Mouse (Mus musculus) heart, postnatal 10 days (tissue): ENCODE results near the gene Vmn2r16. TPM values are rescaled to one million over a fixed set of nuclear protein-coding genes. Genes with fewer than 3 reads are reported as not detected.

Experiments used
- DNase-seq, 2 experiments: peaks; one replicate each; pipeline ENCODE4 v3.0.0; 2021
- intact Hi-C: fragments of 180-260 bp; cut with DNase I; formaldehyde crosslinking; loops from one replicate; pipeline ENCODE4 v1.15.1; 2025
- total RNA-seq, 2 experiments: library from RNA; stranded (reverse); gene quantifications; 2 replicates each; pipeline ENCODE4 v1.2.3; 2021

Vmn2r16 gene
- not detected for total RNA-seq

DNA sequence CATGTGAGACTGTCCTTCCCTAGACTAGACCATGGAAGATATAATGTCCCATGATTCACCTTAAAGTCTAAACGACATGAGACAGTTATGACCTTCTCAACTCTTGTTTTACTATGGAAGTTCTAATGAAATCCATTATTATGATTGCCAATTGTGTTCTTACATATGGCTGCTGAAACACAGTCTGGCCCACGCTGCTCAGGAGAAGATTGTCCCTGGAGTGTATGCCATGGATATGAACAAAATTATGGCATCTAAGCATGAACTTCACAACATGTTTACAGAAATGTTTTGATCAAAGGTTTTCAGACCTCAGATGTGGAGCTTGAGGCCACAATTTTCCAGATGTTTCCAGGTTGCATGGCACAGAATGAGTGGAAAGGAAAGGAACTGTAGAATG, at the start of gene Vmn2r16:
Vmn2r16 (plus strand) TSS at position 301 of the 400 bp plus-strand sequence.
- intact Hi-C loops: no loop called here
- no peak for DNase-seq

DNA sequence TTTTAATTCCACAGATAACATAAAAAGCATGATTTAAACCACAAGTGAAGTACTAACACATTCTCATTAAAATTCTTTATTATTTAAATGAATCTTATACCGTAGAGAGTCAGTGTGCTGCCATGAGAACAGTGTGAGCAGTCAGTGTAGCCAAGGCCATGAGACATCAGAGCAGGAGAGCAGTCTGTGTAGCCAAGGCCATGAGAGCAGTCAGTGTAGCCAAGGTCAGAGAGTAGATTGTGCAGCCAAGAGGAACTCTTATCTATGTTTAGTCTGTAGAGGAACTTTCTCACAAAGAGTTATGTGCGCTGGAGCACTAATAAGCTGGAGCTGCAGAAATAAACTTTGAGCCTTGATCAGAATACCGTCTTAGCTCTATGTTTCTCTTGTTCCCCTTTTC, 35.3 kb upstream of the Vmn2r16 start:
- intact Hi-C loops: no loop called here
- DNase-seq: no peak

GRCm38 (mm10) chr5:109297544-109297943, 32.4 kb upstream of the Vmn2r16 start, which contains the start of gene Vmn2r15:
Gene Vmn2r15 (minus strand): TSS chr5:109297644.
- intact Hi-C loops: no loop called here
- no peak for DNase-seq

DNA sequence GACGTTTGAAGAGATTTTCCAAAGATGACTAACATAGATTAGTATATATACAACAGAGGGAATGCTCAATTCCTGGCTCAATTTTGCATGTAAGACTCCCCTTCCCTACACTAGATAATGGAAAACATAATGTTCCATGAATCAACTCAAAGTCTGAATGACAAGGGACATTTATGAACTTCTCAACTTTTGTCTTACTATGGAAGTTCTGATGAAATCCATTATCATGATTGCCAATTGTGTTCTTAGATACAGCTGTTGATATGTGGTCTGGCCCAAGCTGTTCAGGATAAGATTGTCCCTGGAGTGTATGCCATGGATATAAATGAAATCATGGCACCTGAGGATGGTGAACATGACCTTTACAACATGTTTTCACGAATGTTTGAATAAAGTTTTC, 89.4 kb downstream of the Vmn2r16 start, which contains the start of gene Vmn2r17:
Vmn2r17 (plus strand) TSS at position 301 of the 400 bp plus-strand sequence.
- intact Hi-C loops: no loop called here
- DNase-seq: no peak

Other genes with a start within 250 kb of the Vmn2r16 start
- gene Vmn2r12, start 232.2 kb upstream of the Vmn2r16 start, total RNA-seq: not detected
- gene Vmn2r13, start 138.0 kb upstream of the Vmn2r16 start, total RNA-seq: not detected
- gene Vmn2r14, start 105.5 kb upstream of the Vmn2r16 start, total RNA-seq: not detected
- not detected for gene Vmn2r15, start 32.5 kb upstream of the Vmn2r16 start, total RNA-seq
- gene Vmn2r17, start 89.5 kb downstream of the Vmn2r16 start, total RNA-seq: not detected
- gene Crlf2, start 228.8 kb downstream of the Vmn2r16 start, total RNA-seq: 10 to 100 TPM; 15.3 to 17.7 TPM